Mouse (Mus musculus): ENCODE results near the gene U2af2. TPM values are rescaled to one million over a fixed set of nuclear protein-coding genes. Genes with fewer than 3 reads are reported as not detected.
"Not testable (repeated sequence)": the region's sequence is repeated elsewhere in the genome, so short reads cannot be mapped to it uniquely, and the experiment has no call there.

Gene U2af2
- polyA plus RNA-seq, 1 experiment from 2014 or later: 105 TPM

DNA sequence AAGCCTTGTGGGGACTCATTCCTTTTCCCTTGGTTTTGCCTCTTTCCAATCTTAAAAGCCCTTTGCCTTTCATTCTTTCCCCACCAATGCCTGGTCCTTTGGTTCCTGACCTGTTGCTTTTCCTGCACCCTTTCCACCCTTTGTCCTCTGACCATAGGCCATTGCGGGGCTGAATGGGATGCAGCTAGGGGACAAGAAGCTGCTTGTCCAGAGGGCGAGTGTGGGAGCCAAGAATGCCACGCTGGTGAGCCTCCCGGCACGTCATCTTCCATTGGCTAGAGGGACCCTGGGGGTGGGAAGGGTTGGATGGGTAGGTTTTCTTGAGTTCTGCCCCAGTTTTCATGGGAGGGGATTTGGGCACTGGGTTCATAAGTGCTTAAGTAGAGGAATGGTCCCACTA lies 13.0 kb downstream of the U2af2 start:
- no peak for DNase-seq (ENCODE audit: low spot score)
- no peak overlapping the region for H3K27ac ChIP-seq (replicated peaks; ENCODE audit: low read depth, low read length)
- no peaks in the 10 kb centered on the region for H3K9me3 ChIP-seq (ENCODE audit: control insufficient read depth, low read length)
- no peak for ATAC-seq (ENCODE audit: low read depth)
- WGBS: 91% methylated on average over 5 of the region's 5 CpGs
- no peak overlapping the region for H3K9ac ChIP-seq (ENCODE audit: low read depth, low read length)
- H3K4me2 ChIP-seq (ENCODE audit: low read depth, low read length): no peak overlapping the region
- H3K4me3 ChIP-seq (ENCODE audit: low read depth, low read length): no peak overlapping the region
- H3K4me1 ChIP-seq (ENCODE audit: control insufficient read depth, insufficient read depth, low read length): no peaks in the 10 kb centered on the region
- no peaks in the 10 kb centered on the region for H3K27me3 ChIP-seq (replicated peaks; ENCODE audit: control insufficient read depth, insufficient read depth, low read length)
- peaks cover 89% of the 10 kb centered on the region for H3K36me3 ChIP-seq (ENCODE audit: control insufficient read depth, insufficient read depth, low read length)

DNA sequence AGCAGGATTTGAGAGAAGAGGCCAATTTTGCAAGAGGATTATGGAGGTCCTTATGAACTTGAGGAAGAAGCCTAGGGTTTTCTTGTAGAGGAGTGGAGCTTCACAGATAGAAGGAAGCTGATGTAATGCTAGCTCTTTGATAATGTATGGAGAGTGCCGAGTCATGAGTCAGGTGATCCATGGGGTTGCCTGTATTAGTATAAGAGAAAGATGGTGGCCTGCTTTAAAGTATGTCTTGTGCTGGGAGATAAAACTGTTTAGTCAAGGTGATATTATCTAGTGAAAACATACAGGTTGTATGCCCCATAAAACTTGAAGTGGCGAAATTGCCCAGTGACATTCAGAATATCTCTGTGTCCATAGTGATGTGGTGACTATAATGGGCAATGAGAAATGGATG lies 15.0 kb downstream of the U2af2 start:
- H3K4me3 ChIP-seq (ENCODE audit: low read depth, low read length): no peak overlapping the region
- ATAC-seq (ENCODE audit: low read depth): no peak

DNA sequence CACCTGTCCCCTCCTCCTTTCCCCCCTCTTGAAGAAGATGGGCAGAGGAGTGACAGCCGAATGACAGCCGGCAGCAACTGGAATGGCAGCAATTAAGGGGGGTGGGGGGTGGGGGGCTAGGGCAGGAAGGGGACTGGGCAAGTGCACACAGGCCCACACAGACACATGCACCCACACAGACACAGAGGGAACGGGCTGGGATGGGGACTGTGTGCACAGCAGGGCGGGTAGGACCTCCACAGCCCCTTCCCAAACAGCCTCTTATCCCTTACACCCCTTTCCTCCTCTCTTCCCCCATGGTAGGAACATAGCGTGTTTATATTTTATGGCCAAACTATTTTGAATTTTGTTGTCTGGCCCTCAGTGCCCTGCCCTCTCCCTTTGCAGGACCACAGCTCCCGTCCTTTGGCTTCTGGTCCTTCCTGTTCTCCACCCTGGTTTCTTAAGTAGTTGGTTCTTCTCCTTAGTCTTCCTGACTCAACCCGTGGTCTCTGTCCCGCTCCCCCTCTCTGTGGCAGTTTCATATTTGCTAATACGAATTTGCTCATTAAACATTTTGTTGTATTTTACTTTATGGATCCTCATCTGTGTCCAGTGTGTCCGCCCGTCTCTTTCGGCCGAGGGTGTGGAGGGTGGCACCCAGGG lies 17.5 kb downstream of the U2af2 start:
- H3K4me1 ChIP-seq (ENCODE audit: control insufficient read depth, insufficient read depth, low read length); ATAC-seq (ENCODE audit: low read depth); H3K9me3 ChIP-seq (ENCODE audit: control insufficient read depth, low read length); DNase-seq (ENCODE audit: low spot score); H3K27me3 ChIP-seq (replicated peaks; ENCODE audit: control insufficient read depth, insufficient read depth, low read length): not testable (repeated sequence)
- WGBS: 36% methylated on average over 9 of the region's 13 CpGs
- Histone ChIP-seq H3K4me2 (ENCODE audit: low read depth, low read length) (peak overlapping the region; percentile 69), H3K9ac (ENCODE audit: low read depth, low read length) (peak overlapping the region; percentile 98), H3K4me3 (ENCODE audit: low read depth, low read length) (peak overlapping the region; percentile 100), H3K27ac (replicated peaks; ENCODE audit: low read depth, low read length) (peak overlapping the region; percentile 94), H3K36me3 (ENCODE audit: control insufficient read depth, insufficient read depth, low read length) (peaks cover 64% of the 10 kb centered on the region)

More for the DNA sequence above, 15.0 kb downstream of the U2af2 start:
- no peak overlapping the region for H3K9ac ChIP-seq (ENCODE audit: low read depth, low read length)
- H3K4me1 ChIP-seq (ENCODE audit: control insufficient read depth, insufficient read depth, low read length): peaks cover 9% of the 10 kb centered on the region; the same call in 1 of the 2 replicates
- H3K36me3 ChIP-seq (ENCODE audit: control insufficient read depth, insufficient read depth, low read length): peaks cover 73% of the 10 kb centered on the region
- H3K27me3 ChIP-seq (replicated peaks; ENCODE audit: control insufficient read depth, insufficient read depth, low read length): no peaks in the 10 kb centered on the region
- no peak for DNase-seq (ENCODE audit: low spot score)
- 85% methylated on average over 2 of the region's 2 CpGs for WGBS
- no peaks in the 10 kb centered on the region for H3K9me3 ChIP-seq (ENCODE audit: control insufficient read depth, low read length)
- no peak overlapping the region for H3K27ac ChIP-seq (replicated peaks; ENCODE audit: low read depth, low read length)
- H3K4me2 ChIP-seq (ENCODE audit: low read depth, low read length): no peak overlapping the region

DNA sequence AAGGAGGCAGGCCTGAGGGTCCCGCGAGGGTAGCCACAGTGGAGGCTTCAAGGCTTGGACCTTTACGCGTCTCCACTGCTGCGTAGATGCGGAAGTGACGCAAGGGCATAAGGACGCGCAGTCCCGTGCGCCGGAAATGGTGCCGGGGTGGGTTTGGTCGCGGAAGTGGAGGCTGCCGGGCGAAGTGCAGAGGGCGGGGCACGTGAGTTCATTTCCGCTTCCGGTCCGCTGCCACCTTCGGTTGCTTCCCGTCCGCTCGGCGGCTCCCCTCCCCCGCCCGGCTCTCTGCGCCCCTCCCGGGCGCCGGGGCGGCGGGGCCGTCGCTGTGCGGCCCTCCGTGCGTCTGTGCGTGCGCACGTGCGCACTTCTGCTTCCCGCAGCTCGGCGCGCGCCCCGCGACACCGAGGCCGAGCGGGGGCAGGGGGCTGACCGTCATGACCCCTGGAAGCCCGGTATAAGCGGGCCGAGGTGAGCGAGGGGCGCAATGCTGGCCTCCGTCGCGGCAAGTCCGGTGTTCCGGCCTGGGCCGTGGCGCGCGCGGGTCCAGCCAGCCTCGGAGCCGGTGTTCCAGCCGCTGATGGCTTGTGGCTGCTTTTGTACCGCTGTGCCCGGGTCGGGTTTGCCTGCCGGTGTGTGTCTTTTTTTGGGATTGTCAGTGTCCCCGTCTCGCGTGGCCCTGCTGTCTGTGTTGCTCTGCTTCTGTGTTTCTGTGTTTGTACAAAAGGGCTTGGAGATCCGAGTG lies 18.2 kb downstream of the U2af2 start, which contains the start of gene Epn1:
Gene Epn1, plus strand, starts transcription at position 226 of the 742 bp plus-strand sequence.
- Histone ChIP-seq H3K36me3 (ENCODE audit: control insufficient read depth, insufficient read depth, low read length) (peaks cover 64% of the 10 kb centered on the region), H3K4me2 (ENCODE audit: low read depth, low read length) (peak within 1 kb of the TSS; percentile 69), H3K9me3 (ENCODE audit: control insufficient read depth, low read length) (no peaks in the 10 kb centered on the region), H3K4me1 (ENCODE audit: control insufficient read depth, insufficient read depth, low read length) (peaks cover 10% of the 10 kb centered on the region; the same call in 1 of the 2 replicates), H3K27ac (replicated peaks; ENCODE audit: low read depth, low read length) (peak within 1 kb of the TSS; percentile 94), H3K9ac (ENCODE audit: low read depth, low read length) (peak within 1 kb of the TSS; percentile 98), H3K4me3 (ENCODE audit: low read depth, low read length) (peak within 1 kb of the TSS; percentile 100), H3K27me3 (replicated peaks; ENCODE audit: control insufficient read depth, insufficient read depth, low read length) (no peaks in the 10 kb centered on the region)
- 2% methylated on average over 18 of the region's 81 CpGs for WGBS
- peak; percentile 98 for DNase-seq (ENCODE audit: low spot score)
- ATAC-seq (ENCODE audit: low read depth): peak; percentile 98

DNA sequence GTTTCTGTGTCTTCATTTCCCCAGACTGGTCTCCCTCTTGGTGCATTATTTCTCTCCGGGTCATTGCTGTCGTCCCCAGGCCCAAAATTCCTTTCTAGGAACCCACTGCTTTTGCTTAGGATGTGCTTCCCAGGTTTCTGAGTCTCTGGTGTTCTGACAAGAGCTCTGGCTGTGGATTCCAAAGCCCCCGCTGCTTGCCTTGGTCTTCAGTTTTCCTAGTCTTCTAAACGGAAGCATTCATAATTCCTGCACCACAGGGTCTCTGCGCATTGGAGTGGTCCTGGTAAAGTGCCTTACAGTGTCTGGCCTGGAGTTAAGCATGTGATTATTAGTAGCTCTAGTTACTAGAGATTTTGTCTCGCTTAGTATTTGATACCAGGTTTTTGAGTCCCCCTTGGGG lies 18.9 kb downstream of the U2af2 start:
- Histone ChIP-seq H3K27ac (replicated peaks; ENCODE audit: low read depth, low read length) (peak overlapping the region; percentile 94), H3K4me3 (ENCODE audit: low read depth, low read length) (peak overlapping the region; percentile 100), H3K4me1 (ENCODE audit: control insufficient read depth, insufficient read depth, low read length) (peaks cover 10% of the 10 kb centered on the region; the same call in 1 of the 2 replicates), H3K9ac (ENCODE audit: low read depth, low read length) (peak overlapping the region; percentile 98), H3K4me2 (ENCODE audit: low read depth, low read length) (peak overlapping the region; percentile 69), H3K9me3 (ENCODE audit: control insufficient read depth, low read length) (no peaks in the 10 kb centered on the region), H3K27me3 (replicated peaks; ENCODE audit: control insufficient read depth, insufficient read depth, low read length) (no peaks in the 10 kb centered on the region), H3K36me3 (ENCODE audit: control insufficient read depth, insufficient read depth, low read length) (peaks cover 65% of the 10 kb centered on the region)
- DNase-seq (ENCODE audit: low spot score): no peak
- ATAC-seq (ENCODE audit: low read depth): no peak
- WGBS: 8% methylated on average over 6 of the region's 6 CpGs

DNA sequence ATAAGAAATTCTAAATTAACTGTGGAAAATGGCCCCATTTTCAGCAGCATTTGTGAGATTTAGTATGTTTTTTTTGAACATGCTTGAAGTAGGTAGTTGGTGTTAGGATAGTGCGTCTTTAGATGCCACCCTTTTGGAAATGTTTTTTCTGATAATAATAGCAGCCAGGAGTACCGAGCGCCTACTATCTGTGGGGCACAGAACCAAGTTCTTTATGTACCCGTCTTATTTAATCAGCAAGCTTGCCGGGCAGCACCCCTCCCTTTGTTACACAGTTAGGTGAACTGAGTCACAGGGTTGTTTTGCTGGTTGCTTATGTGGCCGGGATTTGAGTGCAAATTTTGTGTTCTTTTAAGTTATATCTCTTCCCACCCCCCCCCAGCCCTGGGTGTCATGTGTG lies 19.3 kb downstream of the U2af2 start:
- Histone ChIP-seq H3K4me2 (ENCODE audit: low read depth, low read length) (peak overlapping the region; percentile 69), H3K4me3 (ENCODE audit: low read depth, low read length) (peak overlapping the region; percentile 100), H3K27ac (replicated peaks; ENCODE audit: low read depth, low read length) (no peak overlapping the region), H3K9ac (ENCODE audit: low read depth, low read length) (peak overlapping the region; percentile 98), H3K4me1 (ENCODE audit: control insufficient read depth, insufficient read depth, low read length) (peaks cover 10% of the 10 kb centered on the region; the same call in 1 of the 2 replicates), H3K9me3 (ENCODE audit: control insufficient read depth, low read length) (no peaks in the 10 kb centered on the region), H3K27me3 (replicated peaks; ENCODE audit: control insufficient read depth, insufficient read depth, low read length) (no peaks in the 10 kb centered on the region), H3K36me3 (ENCODE audit: control insufficient read depth, insufficient read depth, low read length) (peaks cover 65% of the 10 kb centered on the region)
- WGBS: 72% methylated on average over 6 of the region's 6 CpGs
- no peak for ATAC-seq (ENCODE audit: low read depth)
- no peak for DNase-seq (ENCODE audit: low spot score)

DNA sequence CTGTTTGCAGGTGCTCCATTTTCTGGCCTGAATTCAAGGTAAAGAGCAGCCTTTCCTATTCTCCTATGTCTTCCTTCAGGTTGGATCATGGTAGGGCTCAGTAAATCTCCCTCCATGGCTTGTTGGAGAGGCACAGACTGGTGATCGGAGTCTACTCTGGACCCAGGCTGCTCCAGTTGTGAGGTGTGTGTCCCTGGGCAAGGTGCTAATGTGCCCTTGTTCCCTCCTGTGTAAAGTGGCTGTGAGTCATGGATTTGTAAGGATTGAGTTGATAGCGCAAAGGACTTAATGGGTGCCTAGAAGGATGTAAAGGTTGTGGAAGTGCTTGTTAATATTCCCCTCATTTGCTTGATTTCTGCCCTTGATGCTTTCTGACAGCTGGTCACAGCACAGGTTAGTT lies 20.0 kb downstream of the U2af2 start:
- no peak for ATAC-seq (ENCODE audit: low read depth)
- H3K27ac ChIP-seq (replicated peaks; ENCODE audit: low read depth, low read length): no peak overlapping the region
- H3K9ac ChIP-seq (ENCODE audit: low read depth, low read length): no peak overlapping the region; the same call in 1 of the 2 replicates
- H3K4me3 ChIP-seq (ENCODE audit: low read depth, low read length): peak overlapping the region; percentile 0; the same call in 1 of the 2 replicates
- H3K27me3 ChIP-seq (replicated peaks; ENCODE audit: control insufficient read depth, insufficient read depth, low read length): no peaks in the 10 kb centered on the region
- 94% methylated on average over 2 of the region's 2 CpGs for WGBS
- no peaks in the 10 kb centered on the region for H3K9me3 ChIP-seq (ENCODE audit: control insufficient read depth, low read length)
- H3K36me3 ChIP-seq (ENCODE audit: control insufficient read depth, insufficient read depth, low read length): peaks cover 64% of the 10 kb centered on the region
- H3K4me2 ChIP-seq (ENCODE audit: low read depth, low read length): 0 out of 2 replicates have a peak overlapping the region, but pooled peaks have one; percentile 12
- no peak for DNase-seq (ENCODE audit: low spot score)
- H3K4me1 ChIP-seq (ENCODE audit: control insufficient read depth, insufficient read depth, low read length): peaks cover 10% of the 10 kb centered on the region; the same call in 1 of the 2 replicates

- H3K27ac ChIP-seq (replicated peaks; ENCODE audit: low read depth, low read length): no peak overlapping the region
- peaks cover 10% of the 10 kb centered on the region; the same call in 1 of the 2 replicates for H3K4me1 ChIP-seq (ENCODE audit: control insufficient read depth, insufficient read depth, low read length)
- H3K9ac ChIP-seq (ENCODE audit: low read depth, low read length): no peak overlapping the region
- WGBS: 89% methylated on average over 18 of the region's 18 CpGs
- H3K9me3 ChIP-seq (ENCODE audit: control insufficient read depth, low read length): no peaks in the 10 kb centered on the region
- no peak overlapping the region for H3K4me3 ChIP-seq (ENCODE audit: low read depth, low read length)
- no peaks in the 10 kb centered on the region for H3K27me3 ChIP-seq (replicated peaks; ENCODE audit: control insufficient read depth, insufficient read depth, low read length)
- no peak overlapping the region for H3K4me2 ChIP-seq (ENCODE audit: low read depth, low read length)
- ATAC-seq (ENCODE audit: low read depth): no peak
- peaks cover 54% of the 10 kb centered on the region for H3K36me3 ChIP-seq (ENCODE audit: control insufficient read depth, insufficient read depth, low read length)
- no peak for DNase-seq (ENCODE audit: low spot score)
Measured at GRCm38 (mm10) chr7:5083325-5084105, 21.6 kb downstream of the U2af2 start.
